Mouse (Mus musculus): ENCODE results near the gene Tspan6. TPM values are rescaled to one million over a fixed set of nuclear protein-coding genes. Genes with fewer than 3 reads are reported as not detected.

Gene Tspan6
- 9.0 and 9.7 TPM in 2 replicates for polyA plus RNA-seq (2015; fragmentation: Nextera tagmentation; extraction: Ambion mirVana)

GRCm38 (mm10) chrX:133898014-133898542 is at the start of gene Tspan6:
Gene Tspan6 (minus strand): TSS chrX:133898429.
- Histone ChIP-seq H3K4me2 (ENCODE audit: low read depth, low read length) (peak within 1 kb of the TSS; percentile 64), H3K4me1 (ENCODE audit: control insufficient read depth, low read depth, low read length) (no peaks in the 10 kb centered on the region), H3K4me3 (ENCODE audit: low read depth, low read length) (peak within 1 kb of the TSS; percentile 55), H3K27me3 (ENCODE audit: control insufficient read depth, insufficient read depth, low read depth, low read length) (no peaks in the 10 kb centered on the region), H3K27ac (ENCODE audit: low read length) (no peak within 1 kb of the TSS), H3K9ac (ENCODE audit: low read depth, low read length) (peak within 1 kb of the TSS; percentile 54), H3K36me3 (ENCODE audit: control insufficient read depth, insufficient read depth) (no peaks in the 10 kb centered on the region), H3K9me3 (replicated peaks; ENCODE audit: control insufficient read depth, low read length) (no peaks in the 10 kb centered on the region)
- peak; percentile 68 for ATAC-seq (ENCODE audit: low read depth)
- WGBS (ENCODE audit: insufficient replicate concordance): 20% methylated on average over 33 of the region's 33 CpGs

GRCm38 (mm10) chrX:133947427-133947826 is 49.2 kb upstream of the Tspan6 start:
- 0 out of 2 replicates have a peak, but pooled peaks have one; percentile 21 for ATAC-seq (ENCODE audit: low read depth)
- Histone ChIP-seq H3K4me2 (ENCODE audit: low read depth, low read length) (no peak overlapping the region), H3K27me3 (ENCODE audit: control insufficient read depth, insufficient read depth, low read depth, low read length) (no peaks in the 10 kb centered on the region), H3K36me3 (ENCODE audit: control insufficient read depth, insufficient read depth) (no peaks in the 10 kb centered on the region), H3K27ac (ENCODE audit: low read length) (no peak overlapping the region), H3K9ac (ENCODE audit: low read depth, low read length) (no peak overlapping the region), H3K9me3 (replicated peaks; ENCODE audit: control insufficient read depth, low read length) (no peaks in the 10 kb centered on the region), H3K4me1 (ENCODE audit: control insufficient read depth, low read depth, low read length) (no peaks in the 10 kb centered on the region), H3K4me3 (ENCODE audit: low read depth, low read length) (no peak overlapping the region)
- WGBS (ENCODE audit: insufficient replicate concordance): 25% methylated on average over 3 of the region's 3 CpGs

- Histone ChIP-seq H3K4me3 (ENCODE audit: low read depth, low read length) (no peak overlapping the region), H3K9me3 (replicated peaks; ENCODE audit: control insufficient read depth, low read length) (no peaks in the 10 kb centered on the region), H3K27ac (ENCODE audit: low read length) (no peak overlapping the region), H3K4me2 (ENCODE audit: low read depth, low read length) (no peak overlapping the region), H3K9ac (ENCODE audit: low read depth, low read length) (no peak overlapping the region), H3K4me1 (ENCODE audit: control insufficient read depth, low read depth, low read length) (no peaks in the 10 kb centered on the region), H3K27me3 (ENCODE audit: control insufficient read depth, insufficient read depth, low read depth, low read length) (no peaks in the 10 kb centered on the region), H3K36me3 (ENCODE audit: control insufficient read depth, insufficient read depth) (no peaks in the 10 kb centered on the region)
- no peak for ATAC-seq (ENCODE audit: low read depth)
- WGBS (ENCODE audit: insufficient replicate concordance): 29% methylated on average over 1 of the region's 1 CpGs
Measured at GRCm38 (mm10) chrX:133939561-133939960, 41.3 kb upstream of the Tspan6 start.

- Histone ChIP-seq H3K4me1 (ENCODE audit: control insufficient read depth, low read depth, low read length) (no peaks in the 10 kb centered on the region), H3K4me3 (ENCODE audit: low read depth, low read length) (no peak overlapping the region), H3K4me2 (ENCODE audit: low read depth, low read length) (no peak overlapping the region), H3K27ac (ENCODE audit: low read length) (no peak overlapping the region), H3K27me3 (ENCODE audit: control insufficient read depth, insufficient read depth, low read depth, low read length) (no peaks in the 10 kb centered on the region), H3K36me3 (ENCODE audit: control insufficient read depth, insufficient read depth) (no peaks in the 10 kb centered on the region), H3K9me3 (replicated peaks; ENCODE audit: control insufficient read depth, low read length) (no peaks in the 10 kb centered on the region), H3K9ac (ENCODE audit: low read depth, low read length) (no peak overlapping the region)
- WGBS (ENCODE audit: insufficient replicate concordance): 55% methylated on average over 4 of the region's 4 CpGs
- ATAC-seq (ENCODE audit: low read depth): peak; percentile 64
Measured at GRCm38 (mm10) chrX:133936605-133937225, 38.5 kb upstream of the Tspan6 start.

- no peak for ATAC-seq (ENCODE audit: low read depth)
- WGBS (ENCODE audit: insufficient replicate concordance): 48% methylated on average over 12 of the region's 12 CpGs
- H3K36me3 ChIP-seq (ENCODE audit: control insufficient read depth, insufficient read depth): no peaks in the 10 kb centered on the region
- H3K4me2 ChIP-seq (ENCODE audit: low read depth, low read length): no peak overlapping the region
- H3K4me1 ChIP-seq (ENCODE audit: control insufficient read depth, low read depth, low read length): no peaks in the 10 kb centered on the region
- H3K27ac ChIP-seq (ENCODE audit: low read length): no peak overlapping the region
- H3K4me3 ChIP-seq (ENCODE audit: low read depth, low read length): no peak overlapping the region
- H3K9me3 ChIP-seq (replicated peaks; ENCODE audit: control insufficient read depth, low read length): no peaks in the 10 kb centered on the region
- no peaks in the 10 kb centered on the region for H3K27me3 ChIP-seq (ENCODE audit: control insufficient read depth, insufficient read depth, low read depth, low read length)
- H3K9ac ChIP-seq (ENCODE audit: low read depth, low read length): no peak overlapping the region
Measured at GRCm38 (mm10) chrX:133931302-133932013, 33.2 kb upstream of the Tspan6 start.

GRCm38 (mm10) chrX:133926760-133927159 is 28.5 kb upstream of the Tspan6 start:
- Histone ChIP-seq H3K9ac (ENCODE audit: low read depth, low read length) (no peak overlapping the region), H3K4me1 (ENCODE audit: control insufficient read depth, low read depth, low read length) (no peaks in the 10 kb centered on the region), H3K36me3 (ENCODE audit: control insufficient read depth, insufficient read depth) (no peaks in the 10 kb centered on the region), H3K27ac (ENCODE audit: low read length) (no peak overlapping the region), H3K27me3 (ENCODE audit: control insufficient read depth, insufficient read depth, low read depth, low read length) (no peaks in the 10 kb centered on the region), H3K4me2 (ENCODE audit: low read depth, low read length) (no peak overlapping the region), H3K9me3 (replicated peaks; ENCODE audit: control insufficient read depth, low read length) (no peaks in the 10 kb centered on the region), H3K4me3 (ENCODE audit: low read depth, low read length) (no peak overlapping the region)
- WGBS (ENCODE audit: insufficient replicate concordance): 51% methylated on average over 5 of the region's 5 CpGs
- ATAC-seq (ENCODE audit: low read depth): no peak

- Histone ChIP-seq H3K9me3 (replicated peaks; ENCODE audit: control insufficient read depth, low read length) (no peaks in the 10 kb centered on the region), H3K9ac (ENCODE audit: low read depth, low read length) (no peak overlapping the region), H3K4me1 (ENCODE audit: control insufficient read depth, low read depth, low read length) (no peaks in the 10 kb centered on the region), H3K27ac (ENCODE audit: low read length) (no peak overlapping the region), H3K4me3 (ENCODE audit: low read depth, low read length) (no peak overlapping the region), H3K27me3 (ENCODE audit: control insufficient read depth, insufficient read depth, low read depth, low read length) (no peaks in the 10 kb centered on the region), H3K36me3 (ENCODE audit: control insufficient read depth, insufficient read depth) (no peaks in the 10 kb centered on the region), H3K4me2 (ENCODE audit: low read depth, low read length) (no peak overlapping the region)
- no peak for ATAC-seq (ENCODE audit: low read depth)
- WGBS (ENCODE audit: insufficient replicate concordance): 25% methylated on average over 4 of the region's 4 CpGs
Measured at GRCm38 (mm10) chrX:133921187-133921586, 23.0 kb upstream of the Tspan6 start.

- Histone ChIP-seq H3K36me3 (ENCODE audit: control insufficient read depth, insufficient read depth) (no peaks in the 10 kb centered on the region), H3K27ac (ENCODE audit: low read length) (no peak overlapping the region), H3K4me2 (ENCODE audit: low read depth, low read length) (no peak overlapping the region), H3K9me3 (replicated peaks; ENCODE audit: control insufficient read depth, low read length) (no peaks in the 10 kb centered on the region), H3K27me3 (ENCODE audit: control insufficient read depth, insufficient read depth, low read depth, low read length) (no peaks in the 10 kb centered on the region; the same call in 1 of the 2 replicates), H3K4me3 (ENCODE audit: low read depth, low read length) (no peak overlapping the region), H3K9ac (ENCODE audit: low read depth, low read length) (no peak overlapping the region), H3K4me1 (ENCODE audit: control insufficient read depth, low read depth, low read length) (no peaks in the 10 kb centered on the region)
- WGBS (ENCODE audit: insufficient replicate concordance): 44% methylated on average over 7 of the region's 7 CpGs
- no peak for ATAC-seq (ENCODE audit: low read depth)
Measured at GRCm38 (mm10) chrX:133914219-133914618, 16.0 kb upstream of the Tspan6 start.

- no peaks in the 10 kb centered on the region for H3K4me1 ChIP-seq (ENCODE audit: control insufficient read depth, low read depth, low read length)
- H3K27me3 ChIP-seq (ENCODE audit: control insufficient read depth, insufficient read depth, low read depth, low read length): no peaks in the 10 kb centered on the region; the same call in 1 of the 2 replicates
- H3K36me3 ChIP-seq (ENCODE audit: control insufficient read depth, insufficient read depth): no peaks in the 10 kb centered on the region
- no peak overlapping the region for H3K27ac ChIP-seq (ENCODE audit: low read length)
- WGBS (ENCODE audit: insufficient replicate concordance): 44% methylated on average over 3 of the region's 3 CpGs
- H3K4me3 ChIP-seq (ENCODE audit: low read depth, low read length): no peak overlapping the region
- ATAC-seq (ENCODE audit: low read depth): no peak
- H3K9me3 ChIP-seq (replicated peaks; ENCODE audit: control insufficient read depth, low read length): no peaks in the 10 kb centered on the region
- H3K4me2 ChIP-seq (ENCODE audit: low read depth, low read length): no peak overlapping the region
- H3K9ac ChIP-seq (ENCODE audit: low read depth, low read length): no peak overlapping the region
Measured at GRCm38 (mm10) chrX:133913006-133913405, 14.8 kb upstream of the Tspan6 start.
